Mouse (Mus musculus): ENCODE measurements around the gene Itpk1. TPM values are rescaled to one million over a fixed set of nuclear protein-coding genes. Genes with fewer than 3 reads are reported as not detected.
A peak's percentile ranks its signal among the peaks of the same experiment; 100 is the strongest.

Gene Itpk1
- total RNA-seq, 2 experiments from 2014 or later: 13.0 to 19.1 TPM

DNA sequence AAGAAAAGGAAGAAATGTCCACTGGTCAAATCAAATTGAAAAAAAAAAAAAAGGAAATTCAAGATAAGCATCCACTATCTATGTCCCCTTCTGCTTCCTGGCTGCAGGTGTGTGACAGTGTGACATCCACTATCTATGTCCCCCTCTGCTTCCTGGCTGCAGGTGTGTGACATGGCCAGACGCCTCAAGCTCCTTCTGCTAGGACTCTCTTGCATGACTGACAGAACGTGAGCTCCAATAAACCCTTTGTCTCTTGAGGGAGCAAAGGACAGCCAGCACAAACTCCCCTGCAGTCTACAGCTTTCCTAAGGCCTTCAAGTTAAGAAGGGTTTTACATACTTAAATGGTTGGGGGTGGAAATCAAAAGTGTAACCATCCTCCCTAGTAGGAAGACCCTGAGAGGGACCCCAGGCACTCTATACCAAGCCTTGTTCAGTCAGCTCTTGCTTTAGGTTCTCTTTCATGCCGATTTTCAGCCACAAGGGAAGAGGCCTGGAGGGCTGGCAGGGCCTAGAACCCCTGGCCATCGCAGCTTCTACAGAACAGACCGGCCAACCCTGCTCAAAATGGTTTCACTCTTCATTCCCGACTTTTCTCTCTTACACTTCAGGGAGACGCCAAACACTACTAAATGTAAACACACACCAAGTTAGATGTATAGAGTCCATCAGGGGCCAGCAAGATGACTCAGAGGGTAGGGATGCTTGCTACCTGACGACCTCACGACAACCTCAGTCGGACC lies 10.1 kb upstream of the Itpk1 start:
- no peak for ATAC-seq (replicated peaks; ENCODE audit: poor library complexity, severe bottlenecking)

GRCm38 (mm10) chr12:102714116-102714515 lies 9.4 kb upstream of the Itpk1 start:
- ATAC-seq (replicated peaks; ENCODE audit: poor library complexity, severe bottlenecking): no peak

- ATAC-seq (replicated peaks; ENCODE audit: poor library complexity, severe bottlenecking): peak; percentile 48
These were observed 8.6 kb upstream of the Itpk1 start for GRCm38 (mm10) chr12:102713153-102713865.

- ATAC-seq (replicated peaks; ENCODE audit: poor library complexity, severe bottlenecking): no peak
These were observed 6.2 kb upstream of the Itpk1 start for GRCm38 (mm10) chr12:102710851-102711375.

DNA sequence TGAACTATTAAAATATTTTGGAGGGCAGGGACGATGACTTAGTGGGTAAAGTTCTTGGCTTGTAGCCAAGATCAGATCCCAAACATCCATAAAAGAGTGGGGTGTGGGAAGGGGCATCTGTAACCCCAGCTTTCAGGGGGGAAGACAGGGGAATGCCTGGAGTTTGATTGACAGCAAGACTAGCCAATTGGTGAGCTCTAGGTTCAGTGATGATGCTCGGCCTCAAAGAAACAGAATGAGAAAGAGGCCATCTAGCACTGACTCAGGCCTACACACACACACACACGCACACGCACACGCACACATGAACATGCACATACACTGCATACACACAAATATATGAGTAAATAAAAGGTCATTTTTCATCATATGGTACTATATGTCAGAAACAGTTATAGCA lies 5.2 kb upstream of the Itpk1 start:
- no peak for ATAC-seq (replicated peaks; ENCODE audit: poor library complexity, severe bottlenecking)

- ATAC-seq (replicated peaks; ENCODE audit: poor library complexity, severe bottlenecking): no peak
These were observed 3.5 kb upstream of the Itpk1 start for GRCm38 (mm10) chr12:102708220-102708619.

- ATAC-seq (replicated peaks; ENCODE audit: poor library complexity, severe bottlenecking): no peak
These were observed 2.2 kb upstream of the Itpk1 start for GRCm38 (mm10) chr12:102706833-102707463.

- ATAC-seq (replicated peaks; ENCODE audit: poor library complexity, severe bottlenecking): no peak
These were observed 1.3 kb upstream of the Itpk1 start for GRCm38 (mm10) chr12:102705906-102706640.

DNA sequence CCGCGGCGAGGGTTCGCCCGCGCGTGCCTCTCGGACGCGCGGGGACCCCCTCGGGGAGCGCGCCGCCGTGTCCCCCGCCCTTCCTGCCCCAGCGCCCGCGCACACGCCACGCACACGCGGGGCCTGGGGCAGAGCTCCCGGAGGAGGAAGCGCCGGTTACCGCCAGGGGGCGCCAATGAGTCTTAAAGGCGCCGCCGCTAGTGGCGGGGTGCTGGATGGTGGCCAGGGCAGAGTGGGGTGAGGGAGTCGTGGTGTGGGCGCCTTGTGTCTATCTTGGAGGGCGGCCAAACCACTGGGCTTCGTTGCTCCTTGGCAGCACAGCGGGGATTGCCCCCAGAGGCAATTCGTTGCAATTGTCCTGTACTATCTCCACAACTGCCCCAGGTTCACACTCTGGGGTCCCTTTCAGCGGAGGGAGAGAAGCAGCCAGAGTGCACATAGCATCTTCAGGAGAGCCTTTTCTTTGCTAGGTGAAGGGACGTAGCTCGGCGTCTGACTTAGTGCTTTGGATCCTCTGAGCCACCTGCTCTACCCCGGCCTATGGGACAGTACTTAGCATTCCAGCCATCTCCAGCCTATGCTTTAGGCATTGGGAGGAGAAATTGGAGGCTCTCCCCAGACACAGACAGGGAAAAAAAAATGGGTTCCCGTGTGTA lies 614 bp upstream of the Itpk1 start:
- ATAC-seq (replicated peaks; ENCODE audit: poor library complexity, severe bottlenecking): peak; percentile 72

GRCm38 (mm10) chr12:102703921-102704408 lies 765 bp downstream of the Itpk1 start:
- ATAC-seq (replicated peaks; ENCODE audit: poor library complexity, severe bottlenecking): 0 out of 2 replicates have a peak, but pooled peaks have one; percentile 6

- no peak for ATAC-seq (replicated peaks; ENCODE audit: poor library complexity, severe bottlenecking)
These were observed 1.3 kb downstream of the Itpk1 start for GRCm38 (mm10) chr12:102703441-102703840.

DNA sequence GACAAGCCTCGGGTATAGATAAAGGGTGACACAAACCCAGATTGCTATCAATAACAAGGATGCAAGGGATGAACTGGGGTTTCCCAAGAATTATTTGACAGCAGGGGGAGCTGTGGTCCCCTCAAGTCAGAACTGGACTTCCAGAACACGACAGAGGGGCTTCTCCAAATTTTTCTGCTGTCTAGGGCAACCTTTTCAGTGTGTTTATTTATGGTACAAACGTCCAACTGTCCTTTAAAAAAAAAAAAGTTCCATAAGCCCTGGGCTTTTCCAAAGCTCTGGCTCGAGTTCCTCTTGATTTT lies 1.7 kb downstream of the Itpk1 start:
- ATAC-seq (replicated peaks; ENCODE audit: poor library complexity, severe bottlenecking): no peak

GRCm38 (mm10) chr12:102702356-102703110 lies 2.2 kb downstream of the Itpk1 start:
- ATAC-seq (replicated peaks; ENCODE audit: poor library complexity, severe bottlenecking): 0 out of 2 replicates have a peak, but pooled peaks have one; percentile 13

- ATAC-seq (replicated peaks; ENCODE audit: poor library complexity, severe bottlenecking): no peak
These were observed 3.0 kb downstream of the Itpk1 start for GRCm38 (mm10) chr12:102701691-102702207.

DNA sequence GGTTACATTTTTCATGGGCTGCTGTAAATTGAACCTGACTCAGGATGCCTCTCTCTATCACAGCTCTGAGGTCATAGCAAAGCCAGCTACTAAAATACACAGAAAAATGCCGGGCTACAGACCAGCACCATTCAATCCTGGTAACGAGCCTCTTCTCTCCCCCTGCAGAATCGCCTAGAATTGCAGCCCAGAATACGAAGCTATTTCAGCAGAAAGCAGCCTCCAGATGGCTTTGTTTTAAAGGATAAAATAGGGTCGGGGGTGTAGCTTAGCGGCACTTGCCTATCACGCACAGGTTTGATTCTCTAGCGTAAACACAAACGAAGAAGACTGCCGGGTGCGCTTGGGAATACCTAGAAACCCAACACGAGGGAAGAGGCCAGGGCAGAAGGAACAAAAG lies 4.3 kb downstream of the Itpk1 start:
- no peak for ATAC-seq (replicated peaks; ENCODE audit: poor library complexity, severe bottlenecking)

- ATAC-seq (replicated peaks; ENCODE audit: poor library complexity, severe bottlenecking): no peak
These were observed 5.6 kb downstream of the Itpk1 start for GRCm38 (mm10) chr12:102699156-102699555.

GRCm38 (mm10) chr12:102698089-102698684 lies 6.5 kb downstream of the Itpk1 start:
- no peak for ATAC-seq (replicated peaks; ENCODE audit: poor library complexity, severe bottlenecking)

DNA sequence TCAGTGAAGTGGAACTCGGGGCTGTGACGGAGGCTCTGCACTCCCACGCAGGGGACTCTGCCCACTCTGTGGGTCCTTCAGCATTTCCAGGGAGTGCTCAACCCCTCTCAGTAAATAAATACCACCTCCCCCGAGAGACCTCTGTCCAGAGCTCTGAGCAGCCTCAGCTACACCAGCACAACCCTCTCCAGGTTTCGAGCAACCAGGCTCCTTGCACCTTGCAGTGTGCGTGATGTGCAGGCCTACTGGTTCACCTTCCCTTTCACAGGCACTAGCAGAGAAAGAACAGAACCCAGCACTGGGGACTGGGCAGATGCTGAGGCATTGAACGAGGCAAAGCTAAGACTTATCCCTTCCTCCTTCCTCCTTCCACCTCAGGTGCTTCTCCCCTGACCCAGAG lies 7.3 kb downstream of the Itpk1 start:
- no peak for ATAC-seq (replicated peaks; ENCODE audit: poor library complexity, severe bottlenecking)
